Mouse (Mus musculus) hindbrain, embryonic 14.5 days (tissue): ENCODE measurements at regions not wholly inside any gene's neighbourhood (a gene's known extent, or its start where the extent isn't known, plus 50 kb on each side); places are given as distances from the start of the nearest gene placed in this dataset.

ENCODE experiments used
- ATAC-seq: fragments of 200-750 bp; cut with Nextera tagmentation; 2 replicates; pipeline ENCODE4 v1.8.0; 2017; ENCODE audit warnings: moderate number of reproducible peaks, mild to moderate bottlenecking, moderate TSS enrichment, moderate library complexity; ENCODE audit not compliant: low FRiP score
- DNase-seq: peaks from one replicate; pipeline ENCODE4 v3.0.0-alpha.2; 2015; ENCODE audit warnings: low spot score
- H3K27ac ChIP-seq: fragments of 300-500 bp; sonication (generic); 2 replicates; pipeline ENCODE4 v1.5.1; 2014; ENCODE audit warnings: mild to moderate bottlenecking, moderate library complexity
- H3K27me3 ChIP-seq: fragments of 300-500 bp; sonication (generic); 2 replicates; pipeline ENCODE4 v1.6.1; 2014; ENCODE audit warnings: mild to moderate bottlenecking, low read length, mixed read lengths; ENCODE audit not compliant: control insufficient read depth, insufficient read depth
- H3K36me3 ChIP-seq: fragments of 300-500 bp; sonication (generic); replicated peaks from 2 replicates; pipeline ENCODE4 v1.6.1; 2014; ENCODE audit not compliant: control insufficient read depth, insufficient read depth
- H3K4me1 ChIP-seq: fragments of 300-500 bp; sonication (generic); replicated peaks from 2 replicates; pipeline ENCODE4 v1.6.1; 2014; ENCODE audit warnings: antibody characterized with exemption, low read length, mixed read lengths; ENCODE audit not compliant: control insufficient read depth, insufficient read depth
- H3K4me2 ChIP-seq: fragments of 300-500 bp; sonication (generic); replicated peaks from 2 replicates; pipeline ENCODE4 v1.6.1; 2014; ENCODE audit warnings: mild to moderate bottlenecking, moderate library complexity
- H3K4me3 ChIP-seq: fragments of 300-500 bp; sonication (generic); replicated peaks from 2 replicates; pipeline ENCODE4 v1.5.1; 2014; ENCODE audit warnings: mild to moderate bottlenecking, low read length
- H3K9ac ChIP-seq: fragments of 300-500 bp; sonication (generic); 2 replicates; pipeline ENCODE4 v1.6.1; 2014
- H3K9me3 ChIP-seq: fragments of 300-500 bp; sonication (generic); 2 replicates; pipeline ENCODE4 v1.6.1; 2016; ENCODE audit warnings: low read length; ENCODE audit not compliant: control insufficient read depth
- WGBS: fragments of 180-500 bp; shearing (Covaris S2); extraction: QIAGEN DNeasy Blood & Tissue Kit; methylation state at CpG from one replicate; pipeline ENCODE4 v1.1.7; 2014; 5-methylcytosine and 5-hydroxymethylcytosine counted together

DNA sequence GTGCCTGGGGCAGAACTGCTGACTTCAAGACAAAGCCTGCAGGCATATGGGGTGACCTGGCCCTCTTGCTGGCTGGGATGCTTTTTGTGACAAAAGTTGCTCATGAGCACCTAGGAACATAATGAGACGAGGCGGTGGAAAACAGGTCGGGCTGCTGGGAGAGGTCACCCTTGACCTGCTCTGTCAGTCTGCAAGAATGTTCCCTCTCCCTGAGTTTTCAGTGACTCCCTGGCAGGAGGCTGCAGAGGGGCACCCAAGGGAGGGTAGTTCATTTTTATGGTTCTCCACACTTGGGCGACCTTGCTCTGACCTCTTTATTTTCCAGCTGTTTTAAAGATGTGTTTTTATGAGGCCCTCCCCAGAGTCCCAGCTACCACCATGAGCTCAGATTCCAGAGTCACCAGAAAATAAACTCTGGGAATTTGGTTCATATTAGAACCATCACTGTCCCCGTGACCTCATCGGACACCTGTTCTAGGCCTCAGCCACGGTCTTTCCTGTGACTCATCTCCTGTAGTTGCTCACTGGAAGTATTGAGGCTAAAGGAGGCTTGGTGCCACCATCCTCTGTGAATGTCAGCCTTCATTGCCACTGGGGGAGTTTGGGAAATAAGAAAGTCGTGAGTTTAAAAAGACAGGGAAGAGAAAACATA, 108.7 kb upstream of the Pmepa1 start:
- no peak for ATAC-seq
- DNase-seq: no peak
- H3K27ac ChIP-seq: no peak overlapping the region
- H3K36me3 ChIP-seq: no peaks in the 10 kb centered on the region
- no peaks in the 10 kb centered on the region for H3K9me3 ChIP-seq
- no peak overlapping the region for H3K4me3 ChIP-seq
- H3K4me1 ChIP-seq: no peaks in the 10 kb centered on the region
- H3K9ac ChIP-seq: no peak overlapping the region
- no peaks in the 10 kb centered on the region for H3K27me3 ChIP-seq
- H3K4me2 ChIP-seq: no peak overlapping the region
- 80% methylated on average over 8 of the region's 8 CpGs for WGBS

DNA sequence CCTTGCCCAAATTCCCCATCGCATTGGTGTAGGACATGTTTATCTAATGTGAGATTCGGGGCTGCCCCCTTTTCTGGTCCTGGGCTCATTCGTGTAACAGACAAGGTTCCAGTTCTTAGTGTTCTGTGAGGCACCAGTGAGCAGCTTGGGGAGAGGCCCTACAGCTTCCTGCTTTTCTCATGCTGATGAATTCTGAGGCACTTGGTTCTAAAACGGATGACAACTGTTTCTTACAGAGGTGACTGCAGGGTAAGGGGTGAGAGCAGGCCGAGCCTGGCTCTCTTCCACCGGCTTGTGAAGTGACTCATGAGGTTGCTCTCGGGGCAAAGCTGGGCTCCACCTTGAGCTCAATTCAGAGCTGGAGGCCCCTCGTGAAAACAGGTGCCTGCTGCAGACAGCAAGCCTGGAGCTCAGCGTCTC, 109.4 kb upstream of the Pmepa1 start:
- no peak overlapping the region for H3K27ac ChIP-seq
- no peak overlapping the region for H3K9ac ChIP-seq
- no peaks in the 10 kb centered on the region for H3K4me1 ChIP-seq
- ATAC-seq: no peak
- WGBS: 60% methylated on average over 9 of the region's 9 CpGs
- H3K4me3 ChIP-seq: no peak overlapping the region
- H3K27me3 ChIP-seq: no peaks in the 10 kb centered on the region
- H3K4me2 ChIP-seq: no peak overlapping the region
- no peak for DNase-seq
- H3K9me3 ChIP-seq: peaks cover 2% of the 10 kb centered on the region
- no peaks in the 10 kb centered on the region for H3K36me3 ChIP-seq

DNA sequence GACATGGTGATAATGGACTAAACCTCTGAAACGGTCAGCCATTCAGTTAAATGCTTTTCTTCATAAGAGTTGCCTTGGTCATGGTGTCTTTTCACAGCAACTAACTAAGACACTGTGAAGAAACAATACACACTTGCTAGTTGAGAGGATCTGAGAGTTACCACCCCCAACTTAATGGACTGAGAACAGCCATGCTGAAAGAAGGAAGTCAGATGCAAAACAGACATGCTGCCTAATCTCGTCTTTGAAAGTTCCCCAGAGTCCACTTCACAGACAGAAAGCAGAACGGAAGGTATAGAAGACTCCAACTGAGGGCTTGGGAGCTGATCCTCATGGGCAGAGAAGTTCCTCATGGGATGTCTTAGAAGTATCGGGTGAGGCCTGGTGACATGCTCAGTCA, 111.8 kb upstream of the Pmepa1 start:
- no peak overlapping the region for H3K27ac ChIP-seq
- DNase-seq (no peak), ATAC-seq (no peak)
- H3K4me3 ChIP-seq: no peak overlapping the region
- H3K9ac ChIP-seq: no peak overlapping the region
- H3K4me1 ChIP-seq: no peaks in the 10 kb centered on the region
- 82% methylated on average over 4 of the region's 4 CpGs for WGBS
- H3K4me2 ChIP-seq: no peak overlapping the region
- H3K36me3 ChIP-seq: no peaks in the 10 kb centered on the region
- peaks cover 7% of the 10 kb centered on the region for H3K9me3 ChIP-seq
- H3K27me3 ChIP-seq: no peaks in the 10 kb centered on the region

DNA sequence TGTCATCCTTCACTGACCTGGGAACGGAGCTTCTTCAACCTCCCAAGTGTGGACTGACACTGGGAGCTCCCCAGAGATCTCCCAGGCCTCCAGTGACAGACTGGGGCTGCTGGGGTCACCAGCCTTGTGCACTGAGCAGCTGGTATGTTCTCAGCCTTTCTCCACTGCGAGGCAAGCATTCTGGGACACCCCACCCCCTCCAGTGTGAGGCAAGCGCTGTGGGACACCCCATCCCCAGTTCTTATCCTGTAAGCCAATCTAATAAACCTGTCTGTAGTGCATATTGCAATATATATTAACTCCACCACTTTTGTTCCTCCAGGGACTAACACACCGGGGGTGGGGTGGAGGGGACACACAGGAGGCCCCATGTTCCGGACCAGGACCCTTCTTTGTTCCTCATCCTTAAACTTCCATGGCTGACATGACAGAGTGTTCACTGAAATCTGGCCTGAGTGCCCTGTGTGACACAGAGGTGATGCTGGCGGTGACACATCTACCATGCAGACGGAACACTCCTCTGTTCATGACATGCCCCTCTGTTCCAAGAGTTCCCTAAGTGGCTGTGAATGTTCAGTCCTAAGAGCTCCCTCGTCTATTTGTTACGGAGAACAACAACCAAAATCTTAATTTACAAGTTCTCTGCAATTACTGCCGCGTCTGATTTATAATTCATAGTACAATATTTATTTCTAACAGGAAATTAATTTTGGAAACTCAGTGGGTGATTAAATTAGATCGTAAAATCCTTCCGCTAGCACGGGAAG, 116.4 kb upstream of the Pmepa1 start:
- no peaks in the 10 kb centered on the region for H3K36me3 ChIP-seq
- H3K27me3 ChIP-seq: no peaks in the 10 kb centered on the region
- DNase-seq (no peak), ATAC-seq (no peak)
- 74% methylated on average over 14 of the region's 14 CpGs for WGBS
- no peak overlapping the region for H3K9ac ChIP-seq
- H3K4me1 ChIP-seq: peaks cover 5% of the 10 kb centered on the region; the same call in 1 of the 2 replicates
- peaks cover 7% of the 10 kb centered on the region for H3K9me3 ChIP-seq
- H3K4me2 ChIP-seq: no peak overlapping the region
- H3K4me3 ChIP-seq: no peak overlapping the region
- no peak overlapping the region for H3K27ac ChIP-seq

DNA sequence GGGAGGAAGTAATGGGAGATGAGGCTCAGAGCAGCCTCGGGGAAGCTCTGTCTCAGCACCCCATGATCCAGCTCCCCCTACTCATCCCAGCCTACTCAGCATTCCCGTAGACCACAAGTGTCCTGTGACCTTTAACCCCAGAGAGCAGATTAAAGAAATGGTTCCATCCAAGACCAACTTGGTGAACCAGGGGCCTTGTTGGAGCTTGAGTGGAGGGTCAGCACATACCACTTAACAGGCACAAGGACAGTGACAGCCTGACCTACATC, 116.9 kb upstream of the Pmepa1 start:
- Histone ChIP-seq H3K4me1 (peaks cover 5% of the 10 kb centered on the region; the same call in 1 of the 2 replicates), H3K36me3 (no peaks in the 10 kb centered on the region), H3K27me3 (no peaks in the 10 kb centered on the region), H3K4me3 (no peak overlapping the region), H3K9ac (no peak overlapping the region), H3K4me2 (no peak overlapping the region), H3K9me3 (peaks cover 7% of the 10 kb centered on the region), H3K27ac (no peak overlapping the region)
- 47% methylated on average over 2 of the region's 2 CpGs for WGBS
- ATAC-seq (no peak), DNase-seq (no peak)

DNA sequence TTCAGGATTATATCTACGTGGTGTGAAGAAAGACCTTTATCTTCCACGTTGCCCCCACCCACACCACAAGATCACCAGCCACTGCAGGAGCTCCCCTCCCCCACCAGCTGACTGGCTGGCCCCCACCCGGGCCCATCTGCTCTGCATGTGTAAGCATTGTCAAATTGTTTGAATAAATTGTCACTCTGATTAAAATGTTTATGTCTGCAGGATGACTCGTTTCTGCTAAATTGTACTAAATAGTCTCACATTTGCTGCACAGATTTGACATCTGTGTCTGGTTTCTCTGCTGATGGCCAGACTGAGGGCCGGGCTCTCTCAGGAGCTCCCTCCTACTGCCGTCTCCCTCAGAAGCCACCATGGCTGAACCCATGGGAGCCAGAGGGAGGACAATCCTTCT, 119.2 kb upstream of the Pmepa1 start:
- Histone ChIP-seq H3K36me3 (no peaks in the 10 kb centered on the region), H3K27me3 (no peaks in the 10 kb centered on the region), H3K4me1 (peaks cover 5% of the 10 kb centered on the region; the same call in 1 of the 2 replicates), H3K4me2 (no peak overlapping the region), H3K4me3 (no peak overlapping the region), H3K9me3 (peaks cover 7% of the 10 kb centered on the region), H3K27ac (no peak overlapping the region), H3K9ac (no peak overlapping the region)
- ATAC-seq (no peak), DNase-seq (no peak)
- WGBS: 40% methylated on average over 6 of the region's 6 CpGs

DNA sequence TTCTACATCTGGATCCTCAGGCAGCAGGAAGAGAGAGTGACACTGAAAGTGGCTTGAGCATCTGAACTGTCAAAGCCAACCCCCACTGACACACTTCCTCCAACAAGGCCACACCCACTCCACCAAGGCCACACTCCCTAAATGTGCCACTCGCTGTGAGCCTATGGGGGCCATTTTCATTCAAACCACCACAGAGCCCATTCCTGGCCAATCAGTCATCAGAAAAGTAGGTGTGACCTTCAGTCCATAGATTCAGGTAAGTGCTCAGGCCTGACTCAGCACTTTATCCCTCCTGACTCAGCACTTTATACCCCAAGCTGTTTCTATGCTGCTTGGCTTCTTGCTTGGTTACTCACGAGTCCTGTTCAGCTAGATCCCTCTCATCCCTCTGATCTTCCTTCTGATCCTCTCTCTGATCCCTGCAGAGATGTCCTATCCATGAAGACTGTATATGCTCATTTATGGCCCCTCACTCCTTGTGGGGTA, 121.6 kb upstream of the Pmepa1 start:
- Histone ChIP-seq H3K36me3 (no peaks in the 10 kb centered on the region), H3K4me2 (no peak overlapping the region), H3K9me3 (no peaks in the 10 kb centered on the region), H3K4me3 (no peak overlapping the region), H3K27ac (no peak overlapping the region), H3K4me1 (peaks cover 5% of the 10 kb centered on the region; the same call in 1 of the 2 replicates), H3K27me3 (no peaks in the 10 kb centered on the region), H3K9ac (no peak overlapping the region)
- ATAC-seq: no peak
- no peak for DNase-seq
- WGBS: 91% methylated on average over 2 of the region's 2 CpGs

DNA sequence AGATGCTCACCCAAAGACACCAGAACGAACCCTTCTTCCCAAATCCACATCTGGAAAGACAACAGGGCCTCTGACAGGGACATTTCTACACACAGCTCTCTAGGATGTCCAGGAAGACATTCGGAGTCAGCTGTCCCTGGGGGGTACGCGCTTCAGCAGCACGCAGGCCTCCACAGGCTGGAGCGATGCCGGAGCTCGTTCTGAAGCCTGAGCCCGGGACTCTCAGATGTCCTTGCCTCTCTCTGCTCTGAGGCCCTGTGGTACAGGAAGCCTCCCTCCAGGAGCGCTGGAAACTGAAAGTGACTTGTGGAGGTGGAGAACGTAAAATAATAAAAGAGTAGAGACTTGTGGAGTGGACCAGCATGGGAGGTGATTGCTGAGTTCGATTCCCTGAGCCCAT, 116.8 kb upstream of the 1700021F07Rik start:
- no peak for DNase-seq
- ATAC-seq: no peak
- Histone ChIP-seq H3K36me3 (no peaks in the 10 kb centered on the region), H3K27ac (no peak overlapping the region), H3K4me3 (no peak overlapping the region), H3K4me2 (no peak overlapping the region), H3K9ac (no peak overlapping the region), H3K9me3 (no peaks in the 10 kb centered on the region), H3K27me3 (no peaks in the 10 kb centered on the region), H3K4me1 (peaks cover 20% of the 10 kb centered on the region)
- WGBS: 60% methylated on average over 12 of the region's 12 CpGs

DNA sequence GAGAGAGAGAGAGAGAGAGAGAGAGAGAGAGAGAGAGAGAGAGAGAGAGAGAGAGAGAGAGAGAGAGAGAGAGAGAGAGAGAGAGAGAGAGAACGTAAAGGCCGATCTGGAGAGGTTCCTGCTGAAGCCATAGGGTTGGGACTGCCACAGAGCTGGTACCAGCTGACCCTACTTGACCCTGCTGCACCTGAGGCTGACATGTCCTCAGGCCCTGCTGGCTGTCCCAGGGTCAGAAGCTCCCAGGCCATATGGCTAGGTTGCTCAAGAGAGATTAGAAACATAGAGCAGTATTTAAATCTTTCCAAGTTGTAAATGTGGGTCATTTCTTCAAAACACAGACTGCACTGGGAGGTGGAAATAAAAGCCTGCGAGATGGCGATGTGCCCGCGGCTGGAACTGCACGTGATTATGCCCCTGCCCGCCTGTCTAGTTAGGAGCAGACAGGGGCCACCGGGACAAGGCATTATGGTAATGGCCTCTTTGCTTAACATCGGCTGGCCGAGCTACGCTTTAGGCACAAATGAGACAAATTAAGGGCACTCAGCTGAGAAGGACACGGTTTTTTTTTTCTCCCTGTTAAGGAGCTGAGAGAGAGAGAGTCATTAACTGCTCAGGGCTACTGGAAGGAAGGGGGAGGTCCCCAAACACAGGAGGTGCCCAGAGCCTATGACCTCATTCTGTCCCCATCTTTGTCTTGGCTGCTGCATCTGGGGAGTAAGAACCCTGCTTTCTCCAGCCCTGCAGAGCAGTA, 115.9 kb upstream of the 1700021F07Rik start:
- Histone ChIP-seq H3K4me1 (peaks cover 20% of the 10 kb centered on the region), H3K27ac (peak overlapping the region; percentile 47; the same call in 1 of the 2 replicates), H3K9me3 (no peaks in the 10 kb centered on the region), H3K36me3 (no peaks in the 10 kb centered on the region), H3K4me3 (no peak overlapping the region), H3K27me3 (no peaks in the 10 kb centered on the region), H3K9ac (peak overlapping the region; percentile 24; the same call in 1 of the 2 replicates), H3K4me2 (0 out of 2 replicates have a peak overlapping the region, but pooled peaks have one; percentile 7)
- WGBS: 12% methylated on average over 13 of the region's 13 CpGs
- DNase-seq (peak; percentile 60), ATAC-seq (peak; percentile 74)
